In genomic region chr8:104592566-104592965, GRCm38 (mm10) we compare ENCODE assay signal across 11 mouse cellular contexts. TPM values are rescaled to one million over a fixed set of nuclear protein-coding genes. Genes with fewer than 3 reads are reported as not detected.
A peak's percentile ranks its signal among the peaks of the same experiment; 100 is the strongest.
DNase-seq lines count a peak whose midpoint lies in the region; ATAC-seq and TF ChIP-seq lines count a peak whose summit lies in the region.
"Had no signal": no experiment of that assay in that cellular context is flagged by ENCODE, and none has a peak within 500 bp of the region (broad histone marks: within the 10 kb centered on the region; RNA-seq: fewer than 3 reads in every experiment).

No protein-coding gene starts in this region.

- ATAC-seq in hindbrain, postnatal 0 days, result no peak
- no peak for ATAC-seq in midbrain, embryonic 11.5 days (ENCODE audit: low FRiP score)

- no peaks in the 10 kb centered on the region for H3K27me3 ChIP-seq in heart, embryonic 10.5 days (ENCODE audit: insufficient read depth, poor library complexity, severe bottlenecking)
- no peaks in the 10 kb centered on the region for H3K27me3 ChIP-seq in MEL (ENCODE audit: control insufficient read depth in 1 of 2, insufficient read depth in 2 of 2, low read length in 2 of 2)
- no peaks in the 10 kb centered on the region for H3K27me3 ChIP-seq in hindbrain, postnatal 0 days (ENCODE audit: insufficient read depth, low read length)
- no peaks in the 10 kb centered on the region for H3K27me3 ChIP-seq in midbrain, embryonic 11.5 days (ENCODE audit: control insufficient read depth, insufficient read depth, low read length)

- H3K4me1 ChIP-seq in heart, embryonic 10.5 days, result peaks cover 14% of the 10 kb centered on the region
- peaks cover 15 to 32% of the 10 kb centered on the region in 2 experiments for H3K4me1 ChIP-seq in MEL (ENCODE audit: control insufficient read depth in 1 of 2, insufficient read depth in 2 of 2, low read length in 2 of 2)
- peaks cover 4% of the 10 kb centered on the region; the same call in 1 of the 2 replicates for H3K4me1 ChIP-seq in hindbrain, postnatal 0 days (ENCODE audit: insufficient read depth, low read length)
- peaks cover 3% of the 10 kb centered on the region; the same call in 1 of the 2 replicates for H3K4me1 ChIP-seq in midbrain, embryonic 11.5 days (ENCODE audit: control insufficient read depth, insufficient read depth, low read length)

- no peak overlapping the region for H3K27ac ChIP-seq in heart, embryonic 10.5 days
- H3K27ac ChIP-seq in MEL (ENCODE audit: control insufficient read depth, low read depth, low read length), result no peak overlapping the region
- no peak overlapping the region for H3K27ac ChIP-seq in hindbrain, postnatal 0 days
- H3K27ac ChIP-seq in midbrain, embryonic 11.5 days (ENCODE audit: low read depth, low read length), result no peak overlapping the region

- no peak for TF ChIP-seq CTCF in MEL (IDR thresholded peaks at IDR 0.05 in 2 of 3, conservative IDR thresholded peaks at IDR 0.05 in 1 of 3; ENCODE audit: control insufficient read depth in 1 of 3, insufficient read depth in 1 of 3, low read depth in 2 of 3, low read length in 3 of 3, poor library complexity in 1 of 3, severe bottlenecking in 1 of 3)
- no peak for TF ChIP-seq CTCF in hindbrain, postnatal 0 days (IDR thresholded peaks at IDR 0.05; ENCODE audit: low read depth)

- peak overlapping the region; percentile 77 for H3K9ac ChIP-seq in MEL (ENCODE audit: control insufficient read depth, low read depth, low read length, poor library complexity, severe bottlenecking)
- no peak overlapping the region for H3K9ac ChIP-seq in hindbrain, postnatal 0 days (replicated peaks; ENCODE audit: low read length)
- H3K9ac ChIP-seq in midbrain, embryonic 11.5 days (ENCODE audit: low read length), result no peak overlapping the region

- H3K4me2 ChIP-seq in hindbrain, postnatal 0 days (ENCODE audit: low read depth, low read length), result peak overlapping the region; percentile 65
- H3K4me2 ChIP-seq in midbrain, embryonic 11.5 days, result no peak overlapping the region

- no peaks in the 10 kb centered on the region for H3K9me3 ChIP-seq in heart, embryonic 10.5 days
- H3K9me3 ChIP-seq in MEL (replicated peaks; ENCODE audit: insufficient read depth, low read length), result no peaks in the 10 kb centered on the region
- no peaks in the 10 kb centered on the region for H3K9me3 ChIP-seq in hindbrain, postnatal 0 days (ENCODE audit: low read length)
- no peaks in the 10 kb centered on the region for H3K9me3 ChIP-seq in midbrain, embryonic 11.5 days (ENCODE audit: control insufficient read depth, low read length)

- intact Hi-C loops in gastrocnemius, postnatal 36 days (cut with DNase I), result no loop called here

- DNase-seq in heart, embryonic 10.5 days (ENCODE audit: low spot score), result no peak
- DNase-seq in heart, adult 9 months (ENCODE audit: low spot score in 2 of 2), result no peak
- no peak for DNase-seq in MEL (ENCODE audit: low read depth, low spot score)
- no peak for DNase-seq in hindbrain, postnatal 0 days (ENCODE audit: low spot score)
- DNase-seq in midbrain, embryonic 11.5 days (ENCODE audit: low spot score, missing footprints), result peak; percentile 75
- no peak for DNase-seq in gastrocnemius, postnatal 36 days
- DNase-seq in Muller cell, postnatal 12 days (ENCODE audit: inconsistent ontology term), result no peak
- no peak for DNase-seq in layer of hippocampus, adult 9-10 months (ENCODE audit: low spot score)
- DNase-seq: adrenal gland, postnatal 36 days had no signal

- TF ChIP-seq RAD21 in MEL (IDR thresholded peaks at IDR 0.05; ENCODE audit: low read depth, low read length), result no peak

- no peak for TF ChIP-seq POLR2A in MEL (IDR thresholded peaks at IDR 0.05; ENCODE audit: control insufficient read depth in 1 of 2, insufficient read depth in 1 of 2, low read depth in 1 of 2, low read length in 2 of 2, poor library complexity in 1 of 2)

- H3K36me3 ChIP-seq in heart, embryonic 10.5 days, result peaks cover 30% of the 10 kb centered on the region
- H3K36me3 ChIP-seq in MEL (ENCODE audit: control insufficient read depth in 1 of 2, insufficient read depth in 2 of 2, low read length in 2 of 2), result peaks cover 0 to 42% of the 10 kb centered on the region in 2 experiments; a peak in 2 of 4 replicates
- peaks cover 18% of the 10 kb centered on the region for H3K36me3 ChIP-seq in hindbrain, postnatal 0 days (ENCODE audit: insufficient read depth, low read length)
- H3K36me3 ChIP-seq in midbrain, embryonic 11.5 days (ENCODE audit: control insufficient read depth, insufficient read depth, low read length), result peaks cover 12% of the 10 kb centered on the region

- no peak for TF ChIP-seq EP300 in MEL (IDR thresholded peaks at IDR 0.05; ENCODE audit: low read depth in 1 of 2, low read length in 2 of 2)

- 74% methylated on average over 6 of the region's 6 CpGs for WGBS in heart, embryonic 10.5 days
- 74% methylated on average over 6 of the region's 6 CpGs for WGBS in hindbrain, postnatal 0 days
- 69% methylated on average over 6 of the region's 6 CpGs for WGBS in midbrain, embryonic 11.5 days

- peaks cover 38% of the 10 kb centered on the region for H3K79me2 ChIP-seq in MEL (ENCODE audit: control insufficient read depth, insufficient read depth, low read length, poor library complexity)

- peak overlapping the region; percentile 75 for H3K4me3 ChIP-seq in heart, embryonic 10.5 days
- peak overlapping the region in 1 of 2 experiments; percentile 93; a peak in 1 of 4 replicates for H3K4me3 ChIP-seq in MEL (ENCODE audit: control insufficient read depth in 1 of 2, insufficient read depth in 1 of 2, low read depth in 2 of 2, low read length in 2 of 2)
- no peak overlapping the region for H3K4me3 ChIP-seq in hindbrain, postnatal 0 days (ENCODE audit: low read length)
- no peak overlapping the region; the same call in 1 of the 2 replicates for H3K4me3 ChIP-seq in midbrain, embryonic 11.5 days (ENCODE audit: low read depth, low read length)

TF ChIP-seq in MEL, 35 proteins besides CTCF, POLR2A, EP300 and RAD21 (continues in another document):
- TF ChIP-seq ETS1 (IDR thresholded peaks at IDR 0.05; ENCODE audit: low read depth, low read length) (no peak), SMC3 (IDR thresholded peaks at IDR 0.05; ENCODE audit: low read depth, low read length) (no peak), CHD2 (IDR thresholded peaks at IDR 0.05; ENCODE audit: low read length) (no peak), NRF1 (IDR thresholded peaks at IDR 0.05; ENCODE audit: insufficient read depth, low read depth, low read length, poor library complexity, severe bottlenecking) (no peak), UBTF (IDR thresholded peaks at IDR 0.05; ENCODE audit: borderline replicate concordance, insufficient read depth, low read depth, low read length) (no peak)

RNA-seq across cellular contexts. Expression of gene Pdp2, which starts 1.3 kb away (rescaled TPM):
- polyA plus RNA-seq in heart, embryonic 10.5 days (2016; fragmentation: Nextera tagmentation; extraction: Ambion mirVana), result 10.9 and 11.0 TPM in 2 replicates
- 12.2 and 12.3 TPM in 2 replicates for total RNA-seq in MEL (2012; rRNA removed)
- 10 to 100 TPM in 1 of 2 experiments, not detected in 1; 12.4 TPM for polyA plus RNA-seq in MEL (2012; ENCODE audit: insufficient read depth in 1 of 2, insufficient read length in 2 of 2, low read depth in 1 of 2, low replicate concordance in 2 of 2, missing spikeins in 1 of 2)
- 12.1 and 12.3 TPM in 2 replicates for total RNA-seq in hindbrain, postnatal 0 days (2014; rRNA removed)
- polyA plus RNA-seq in hindbrain, postnatal 0 days (2015; fragmentation: Nextera tagmentation; extraction: Ambion mirVana), result 14.2 and 15.3 TPM in 2 replicates
- polyA plus RNA-seq in midbrain, embryonic 11.5 days (2014; fragmentation: Nextera tagmentation; extraction: Ambion mirVana), result 17.2 and 17.3 TPM in 2 replicates
- 1 to 10 TPM; 4.2 to 7.4 TPM for total RNA-seq in gastrocnemius, postnatal 36 days (2021)

RNA-seq across cellular contexts. Expression of gene Cdh16, which starts 31.6 kb away (rescaled TPM):
- 8.0 and 21.0 TPM in 2 replicates for polyA plus RNA-seq in heart, embryonic 10.5 days (2016; fragmentation: Nextera tagmentation; extraction: Ambion mirVana)
- not detected in 2 replicates for total RNA-seq in MEL (2012; rRNA removed)
- polyA plus RNA-seq in MEL (2012; ENCODE audit: insufficient read depth in 1 of 2, insufficient read length in 2 of 2, low read depth in 1 of 2, low replicate concordance in 2 of 2, missing spikeins in 1 of 2), result under 1 TPM in 1 of 2 experiments, not detected in 1; 0.45 TPM
- not detected in 2 replicates for total RNA-seq in hindbrain, postnatal 0 days (2014; rRNA removed)
- polyA plus RNA-seq in hindbrain, postnatal 0 days (2015; fragmentation: Nextera tagmentation; extraction: Ambion mirVana), result not detected in 2 replicates
- polyA plus RNA-seq in midbrain, embryonic 11.5 days (2014; fragmentation: Nextera tagmentation; extraction: Ambion mirVana), result not detected in 2 replicates
- total RNA-seq in gastrocnemius, postnatal 36 days (2021), result not detected
- total RNA-seq: adrenal gland, postnatal 36 days; megakaryocyte progenitor cell, adult 5-6 weeks had no signal
- polyA plus RNA-seq: small intestine, adult 2 months had no signal

RNA-seq across cellular contexts. Expression of gene Rrad, which starts 38.6 kb away (rescaled TPM):
- polyA plus RNA-seq in heart, embryonic 10.5 days (2016; fragmentation: Nextera tagmentation; extraction: Ambion mirVana), result 200 and 322 TPM in 2 replicates
- 8.9 and 9.0 TPM in 2 replicates for total RNA-seq in MEL (2012; rRNA removed)
- polyA plus RNA-seq in MEL (2012; ENCODE audit: insufficient read depth in 1 of 2, insufficient read length in 2 of 2, low read depth in 1 of 2, low replicate concordance in 2 of 2, missing spikeins in 1 of 2), result 1 to 10 TPM in 1 of 2 experiments, not detected in 1; 9.4 TPM
- 3.9 and 5.1 TPM in 2 replicates for total RNA-seq in hindbrain, postnatal 0 days (2014; rRNA removed)
- 2.4 and 2.7 TPM in 2 replicates for polyA plus RNA-seq in hindbrain, postnatal 0 days (2015; fragmentation: Nextera tagmentation; extraction: Ambion mirVana)
- polyA plus RNA-seq in midbrain, embryonic 11.5 days (2014; fragmentation: Nextera tagmentation; extraction: Ambion mirVana), result 2.2 and 3.1 TPM in 2 replicates
- 1 to 10 TPM; 2.2 to 2.9 TPM for total RNA-seq in gastrocnemius, postnatal 36 days (2021)

RNA-seq across cellular contexts. Expression of gene Ciao2b, which starts 49.2 kb away (rescaled TPM):
- polyA plus RNA-seq in heart, embryonic 10.5 days (2016; fragmentation: Nextera tagmentation; extraction: Ambion mirVana), result 198 and 244 TPM in 2 replicates
- 78.7 and 82.4 TPM in 2 replicates for total RNA-seq in MEL (2012; rRNA removed)
- polyA plus RNA-seq in MEL (2012; ENCODE audit: insufficient read depth in 1 of 2, insufficient read length in 2 of 2, low read depth in 1 of 2, low replicate concordance in 2 of 2, missing spikeins in 1 of 2), result 100 to 1,000 TPM in 1 of 2 experiments, not detected in 1; 110 TPM
- 55.2 and 73.6 TPM in 2 replicates for total RNA-seq in hindbrain, postnatal 0 days (2014; rRNA removed)
- 103 and 104 TPM in 2 replicates for polyA plus RNA-seq in hindbrain, postnatal 0 days (2015; fragmentation: Nextera tagmentation; extraction: Ambion mirVana)
- 95.2 and 95.7 TPM in 2 replicates for polyA plus RNA-seq in midbrain, embryonic 11.5 days (2014; fragmentation: Nextera tagmentation; extraction: Ambion mirVana)
- total RNA-seq in gastrocnemius, postnatal 36 days (2021), result 10 to 100 TPM; 29.1 to 29.4 TPM

RNA-seq across cellular contexts. Expression of gene Car7, which starts 58.1 kb away (rescaled TPM):
- 0.90 and 2.3 TPM in 2 replicates for polyA plus RNA-seq in heart, embryonic 10.5 days (2016; fragmentation: Nextera tagmentation; extraction: Ambion mirVana)
- total RNA-seq in MEL (2012; rRNA removed), result 2.9 and 3.1 TPM in 2 replicates
- 1 to 10 TPM in 1 of 2 experiments, not detected in 1; 2.4 TPM for polyA plus RNA-seq in MEL (2012; ENCODE audit: insufficient read depth in 1 of 2, insufficient read length in 2 of 2, low read depth in 1 of 2, low replicate concordance in 2 of 2, missing spikeins in 1 of 2)
- total RNA-seq in hindbrain, postnatal 0 days (2014; rRNA removed), result 2.0 and 2.3 TPM in 2 replicates
- 3.1 and 3.5 TPM in 2 replicates for polyA plus RNA-seq in hindbrain, postnatal 0 days (2015; fragmentation: Nextera tagmentation; extraction: Ambion mirVana)
- 0.82 and 1.5 TPM in 2 replicates for polyA plus RNA-seq in midbrain, embryonic 11.5 days (2014; fragmentation: Nextera tagmentation; extraction: Ambion mirVana)
- under 1 TPM; 0.25 to 0.61 TPM for total RNA-seq in gastrocnemius, postnatal 36 days (2021)

Comparison
In these comparisons a context has a peak if more than half of its experiments do, and no peak if none do; other contexts are left out.
1. RNA of gene Rrad, which starts 38.6 kb away (polyA plus RNA-seq): 200 to 322 TPM in heart, embryonic 10.5 days; 9.4 TPM in MEL, 2.2 to 3.1 TPM in midbrain, embryonic 11.5 days and 2.4 to 2.7 TPM in hindbrain, postnatal 0 days; every median in the first group is over 10 times any median in the second.